Mouse (Mus musculus) heart, embryonic 10.5 days (tissue): ENCODE data around the gene Gm973. TPM values are rescaled to one million over a fixed set of nuclear protein-coding genes. Genes with fewer than 3 reads are reported as not detected.
"Not testable (repeated sequence)": the region's sequence is repeated elsewhere in the genome, so short reads cannot be mapped to it uniquely, and the experiment has no call there.

Source experiments
- DNase-seq: peaks from one replicate; pipeline ENCODE4 v3.0.0-alpha.2; 2017; ENCODE audit warnings: low spot score
- H3K27ac ChIP-seq: fragments of 300-500 bp; sonication (generic); 2 replicates; pipeline ENCODE4 v1.5.1; 2016; ENCODE audit warnings: mild to moderate bottlenecking
- H3K27me3 ChIP-seq: fragments of 300-500 bp; sonication (generic); 2 replicates; pipeline ENCODE4 v1.6.1; 2016; ENCODE audit warnings: mild to moderate bottlenecking; ENCODE audit not compliant: poor library complexity, insufficient read depth, severe bottlenecking
- H3K36me3 ChIP-seq: fragments of 300-500 bp; sonication (generic); 2 replicates; pipeline ENCODE4 v1.6.1; 2016; ENCODE audit warnings: mild to moderate bottlenecking, moderate library complexity
- H3K4me1 ChIP-seq: fragments of 300-500 bp; sonication (generic); 2 replicates; pipeline ENCODE4 v1.6.1; 2016; ENCODE audit warnings: mild to moderate bottlenecking
- H3K4me3 ChIP-seq: fragments of 300-500 bp; sonication (generic); 2 replicates; pipeline ENCODE4 v1.5.1; 2016; ENCODE audit warnings: mild to moderate bottlenecking, moderate library complexity
- H3K9me3 ChIP-seq: fragments of 300-500 bp; sonication (generic); 2 replicates; pipeline ENCODE4 v1.6.1; 2016; ENCODE audit warnings: mild to moderate bottlenecking, moderate library complexity
- WGBS: fragments of 180-500 bp; shearing (Covaris S2); methylation state at CpG from one replicate; pipeline ENCODE4 v1.1.7; 2016; 5-methylcytosine and 5-hydroxymethylcytosine counted together
- polyA plus RNA-seq: library from polyadenylated mRNA; unstranded; fragments of >200 nt; fragmentation: Nextera tagmentation; extraction: Ambion mirVana; gene quantifications from 2 replicates; pipeline ENCODE4 v1.2.1, GENCODE M21; 2016

The Gm973 gene
- polyA plus RNA-seq, 1 experiment from 2014 or later: 0.16 TPM

DNA sequence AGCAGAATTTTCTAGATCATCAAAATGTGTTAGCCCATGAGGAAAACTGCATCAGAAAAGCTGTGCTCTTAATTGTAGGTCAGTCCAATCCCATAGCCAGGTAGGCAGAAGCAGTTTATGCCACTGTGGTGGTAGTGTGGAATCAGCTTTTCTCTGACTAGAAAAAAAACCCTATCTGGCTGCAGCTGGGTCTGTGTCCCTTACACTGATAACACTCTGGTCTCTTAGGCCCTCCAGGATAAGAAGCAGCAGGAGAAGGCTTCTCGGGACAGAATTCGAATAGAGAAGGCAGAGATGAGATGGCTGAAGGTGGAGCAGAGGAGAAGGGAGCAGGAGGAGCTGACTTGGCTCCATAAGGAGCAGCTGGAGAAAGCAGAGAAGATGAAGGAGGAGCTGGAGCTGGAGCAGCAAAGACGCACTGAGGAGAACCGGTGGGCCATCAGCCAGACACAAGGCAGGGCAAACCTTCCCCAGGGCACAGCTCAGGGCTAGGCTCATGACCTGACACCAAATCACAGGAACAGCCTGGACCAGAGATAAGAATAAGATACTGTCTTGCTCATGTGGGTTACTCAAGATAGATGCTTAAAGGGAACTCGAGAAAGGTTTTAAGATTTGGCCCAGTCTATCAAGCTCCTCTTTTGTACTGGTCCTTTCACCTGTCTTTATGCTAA, 116.1 kb downstream of the Gm973 start:
- Histone ChIP-seq H3K4me1 (peaks cover 12% of the 10 kb centered on the region), H3K36me3 (no peaks in the 10 kb centered on the region), H3K27me3 (no peaks in the 10 kb centered on the region), H3K27ac (no peak overlapping the region), H3K4me3 (no peak overlapping the region), H3K9me3 (no peaks in the 10 kb centered on the region)
- no peak for DNase-seq
- 20% methylated on average over 5 of the region's 5 CpGs for WGBS

- Histone ChIP-seq H3K4me1 (peaks cover 12% of the 10 kb centered on the region), H3K9me3 (no peaks in the 10 kb centered on the region), H3K27ac (no peak overlapping the region), H3K36me3 (no peaks in the 10 kb centered on the region), H3K4me3 (no peak overlapping the region), H3K27me3 (no peaks in the 10 kb centered on the region)
- DNase-seq: no peak
- WGBS: 23% methylated on average over 6 of the region's 6 CpGs
Observed at GRCm38 (mm10) chr1:59633056-59633455, 117.0 kb downstream of the Gm973 start.

GRCm38 (mm10) chr1:59636349-59636748, 120.3 kb downstream of the Gm973 start:
- no peak for DNase-seq

GRCm38 (mm10) chr1:59638371-59638770, 122.3 kb downstream of the Gm973 start:
- H3K4me3 ChIP-seq: no peak overlapping the region
- H3K9me3 ChIP-seq: no peaks in the 10 kb centered on the region
- H3K4me1 ChIP-seq: peaks cover 6% of the 10 kb centered on the region; the same call in 1 of the 2 replicates
- no peak for DNase-seq
- H3K27me3 ChIP-seq: no peaks in the 10 kb centered on the region
- no peak overlapping the region for H3K27ac ChIP-seq
- 80% methylated on average over 3 of the region's 3 CpGs for WGBS
- H3K36me3 ChIP-seq: peaks cover 37% of the 10 kb centered on the region

More at GRCm38 (mm10) chr1:59636349-59636748, 120.3 kb downstream of the Gm973 start:
- no peak overlapping the region for H3K4me3 ChIP-seq
- peaks cover 12% of the 10 kb centered on the region for H3K4me1 ChIP-seq
- H3K36me3 ChIP-seq: peaks cover 17% of the 10 kb centered on the region
- no peak overlapping the region for H3K27ac ChIP-seq
- H3K27me3 ChIP-seq: no peaks in the 10 kb centered on the region
- WGBS: 58% methylated on average over 1 of the region's 1 CpGs
- H3K9me3 ChIP-seq: no peaks in the 10 kb centered on the region

DNA sequence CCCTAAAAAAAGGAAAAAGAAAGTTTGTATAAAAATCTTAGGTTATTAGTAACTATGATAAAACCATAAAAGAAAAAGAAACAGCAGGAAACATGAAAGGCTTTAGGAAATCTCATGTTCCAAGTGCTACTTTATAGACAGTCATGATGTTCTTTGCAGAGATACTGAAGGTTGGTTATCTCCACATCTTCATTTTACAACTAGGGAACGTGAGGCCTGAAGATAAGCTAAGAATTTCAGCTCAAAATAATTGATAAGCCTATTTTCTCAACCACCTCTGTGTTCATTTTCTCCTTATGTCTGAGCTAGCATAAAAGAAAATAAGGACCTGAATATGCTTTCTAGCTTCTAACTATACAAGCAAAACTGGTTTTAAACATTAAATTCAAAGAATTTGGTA, 126.4 kb downstream of the Gm973 start:
- H3K36me3 ChIP-seq: peaks cover 58% of the 10 kb centered on the region
- no peak overlapping the region for H3K27ac ChIP-seq
- 63% methylated on average over 1 of the region's 1 CpGs for WGBS

GRCm38 (mm10) chr1:59646502-59646901, 130.4 kb downstream of the Gm973 start:
- H3K4me3 ChIP-seq, DNase-seq, H3K27ac ChIP-seq, H3K4me1 ChIP-seq, H3K9me3 ChIP-seq, H3K27me3 ChIP-seq: not testable (repeated sequence)
- WGBS: 92% methylated on average over 2 of the region's 2 CpGs
- H3K36me3 ChIP-seq: peaks cover 66% of the 10 kb centered on the region

More for the DNA sequence above, 126.4 kb downstream of the Gm973 start:
- no peaks in the 10 kb centered on the region for H3K4me1 ChIP-seq
- H3K4me3 ChIP-seq: no peak overlapping the region
- H3K9me3 ChIP-seq: no peaks in the 10 kb centered on the region
- H3K27me3 ChIP-seq: no peaks in the 10 kb centered on the region
- no peak for DNase-seq

GRCm38 (mm10) chr1:59651201-59651819, 135.2 kb downstream of the Gm973 start:
- peaks cover 70% of the 10 kb centered on the region for H3K36me3 ChIP-seq
- no peaks in the 10 kb centered on the region for H3K4me1 ChIP-seq
- H3K9me3 ChIP-seq: no peaks in the 10 kb centered on the region
- DNase-seq: no peak
- no peak overlapping the region for H3K4me3 ChIP-seq
- no peaks in the 10 kb centered on the region for H3K27me3 ChIP-seq
- no peak overlapping the region for H3K27ac ChIP-seq
- WGBS: 87% methylated on average over 3 of the region's 3 CpGs

GRCm38 (mm10) chr1:59653243-59653911, 137.3 kb downstream of the Gm973 start:
- DNase-seq: no peak
- Histone ChIP-seq H3K4me3 (no peak overlapping the region), H3K36me3 (peaks cover 50% of the 10 kb centered on the region), H3K27ac (no peak overlapping the region), H3K4me1 (no peaks in the 10 kb centered on the region), H3K27me3 (no peaks in the 10 kb centered on the region), H3K9me3 (no peaks in the 10 kb centered on the region)
- WGBS: 94% methylated on average over 3 of the region's 3 CpGs

- H3K36me3 ChIP-seq: peaks cover 36% of the 10 kb centered on the region
- 92% methylated on average over 7 of the region's 7 CpGs for WGBS
Observed at GRCm38 (mm10) chr1:59656244-59657171, 140.4 kb downstream of the Gm973 start.

GRCm38 (mm10) chr1:59663456-59664135, 147.5 kb downstream of the Gm973 start:
- Histone ChIP-seq H3K27me3 (no peaks in the 10 kb centered on the region), H3K36me3 (peaks cover 5% of the 10 kb centered on the region; the same call in 1 of the 2 replicates), H3K27ac (no peak overlapping the region), H3K9me3 (no peaks in the 10 kb centered on the region), H3K4me1 (peaks cover 3% of the 10 kb centered on the region; the same call in 1 of the 2 replicates), H3K4me3 (no peak overlapping the region)
- no peak for DNase-seq
- 87% methylated on average over 3 of the region's 3 CpGs for WGBS

More at GRCm38 (mm10) chr1:59656244-59657171, 140.4 kb downstream of the Gm973 start:
- no peak overlapping the region for H3K4me3 ChIP-seq
- H3K9me3 ChIP-seq: no peaks in the 10 kb centered on the region
- no peaks in the 10 kb centered on the region for H3K27me3 ChIP-seq
- no peak overlapping the region for H3K27ac ChIP-seq
- no peaks in the 10 kb centered on the region for H3K4me1 ChIP-seq
- no peak for DNase-seq

DNA sequence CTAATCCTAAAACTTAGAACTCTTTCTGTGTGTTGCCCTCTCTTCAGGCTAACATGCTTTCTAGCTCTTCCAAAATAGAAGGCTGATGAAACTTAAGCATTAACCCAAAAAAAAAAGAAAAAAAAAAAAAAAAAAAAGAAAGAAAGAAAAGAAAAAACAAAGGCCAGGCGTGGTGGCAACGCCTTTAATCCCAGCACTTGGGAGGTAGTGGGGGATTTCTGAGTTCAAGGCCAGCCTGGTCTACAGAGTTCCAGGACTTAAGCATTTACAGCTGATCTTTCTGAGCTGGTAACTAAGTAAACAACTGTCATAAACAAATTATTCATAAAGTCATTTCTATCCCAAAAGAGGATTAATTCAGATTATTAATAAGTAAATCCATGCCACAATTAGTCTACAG, 152.8 kb downstream of the Gm973 start:
- H3K4me1 ChIP-seq: peaks cover 3% of the 10 kb centered on the region; the same call in 1 of the 2 replicates
- no peak overlapping the region for H3K4me3 ChIP-seq
- no peak overlapping the region for H3K27ac ChIP-seq
- no peak for DNase-seq
- 93% methylated on average over 2 of the region's 2 CpGs for WGBS
- H3K36me3 ChIP-seq: 0 out of 2 replicates have a peak, but pooled peaks cover 5% of the 10 kb centered on the region
- no peaks in the 10 kb centered on the region for H3K27me3 ChIP-seq
- no peaks in the 10 kb centered on the region for H3K9me3 ChIP-seq
